Mouse (Mus musculus): ENCODE results near the gene Gm6588. TPM values are rescaled to one million over a fixed set of nuclear protein-coding genes. Genes with fewer than 3 reads are reported as not detected.

Gene Gm6588
- total RNA-seq, 2 experiments from 2014 or later, result not detected

Other genes starting within 250 kb of the Gm6588 start
- 1 to 10 TPM in 1 of 2 experiments, under 1 TPM in 1; 0.78 to 1.0 TPM for gene Cryba4, start 196.9 kb upstream of the Gm6588 start, total RNA-seq (2021)
- 1 to 10 TPM; 7.7 to 9.9 TPM for gene Crybb1, start 193.6 kb upstream of the Gm6588 start, total RNA-seq (2021)
- gene Tpst2, start 172.7 kb upstream of the Gm6588 start, total RNA-seq (2021), result 10 to 100 TPM; 39.0 to 43.9 TPM
- 10 to 100 TPM; 39.9 to 40.0 TPM for gene Tfip11, start 123.1 kb upstream of the Gm6588 start, total RNA-seq (2021)
- 10 to 100 TPM; 22.6 to 24.8 TPM for gene Srrd, start 106.4 kb upstream of the Gm6588 start, total RNA-seq (2021)
- gene Hps4, start 106.3 kb upstream of the Gm6588 start, total RNA-seq (2021), result 10 to 100 TPM; 24.3 to 29.3 TPM
- not detected for gene Gm6583, start 93.4 kb upstream of the Gm6588 start, total RNA-seq (2021)
- 100 to 1,000 TPM; 176 TPM for gene Asphd2, start 54.6 kb upstream of the Gm6588 start, total RNA-seq (2021)
- gene Sez6l, start 127.8 kb downstream of the Gm6588 start, total RNA-seq (2021), result 100 to 1,000 TPM; 153 to 166 TPM

Measured in left cerebral cortex, postnatal 25 days (tissue).